Mouse (Mus musculus) neural tube, embryonic 14.5 days (tissue): ENCODE results near the gene Kctd5. TPM values are rescaled to one million over a fixed set of nuclear protein-coding genes. Genes with fewer than 3 reads are reported as not detected.

Experiments used
- ATAC-seq: fragments of 200-750 bp; cut with Nextera tagmentation; 2 replicates; pipeline ENCODE4 v1.8.0; 2017; ENCODE audit warnings: low read depth, mild to moderate bottlenecking, moderate TSS enrichment, moderate library complexity
- H3K27ac ChIP-seq: fragments of 300-500 bp; sonication (generic); 2 replicates; pipeline ENCODE4 v1.5.1; 2014; ENCODE audit warnings: low read depth, mild to moderate bottlenecking, control low read depth, low read length, moderate library complexity, mixed read lengths
- H3K27me3 ChIP-seq: fragments of 300-500 bp; sonication (generic); 2 replicates; pipeline ENCODE4 v1.6.1; 2014; ENCODE audit warnings: low read length; ENCODE audit not compliant: control insufficient read depth, insufficient read depth
- H3K36me3 ChIP-seq: fragments of 300-500 bp; sonication (generic); 2 replicates; pipeline ENCODE4 v1.6.1; 2014; ENCODE audit warnings: low read length, mixed read lengths; ENCODE audit not compliant: control insufficient read depth, insufficient read depth
- H3K4me1 ChIP-seq: fragments of 300-500 bp; sonication (generic); 2 replicates; pipeline ENCODE4 v1.6.1; 2014; ENCODE audit warnings: low read length; ENCODE audit not compliant: control insufficient read depth, insufficient read depth
- H3K4me2 ChIP-seq: fragments of 300-500 bp; sonication (generic); 2 replicates; pipeline ENCODE4 v1.6.1; 2014; ENCODE audit warnings: mild to moderate bottlenecking, low read depth, low read length, control low read depth
- H3K4me3 ChIP-seq: fragments of 300-500 bp; sonication (generic); 2 replicates; pipeline ENCODE4 v1.5.1; 2014; ENCODE audit warnings: low read depth, low read length, control low read depth, mixed read lengths
- H3K9ac ChIP-seq: fragments of 300-500 bp; sonication (generic); replicated peaks from 2 replicates; pipeline ENCODE4 v1.6.1; 2014; ENCODE audit warnings: low read depth, mild to moderate bottlenecking, control low read depth, low read length, mixed read lengths
- H3K9me3 ChIP-seq: fragments of 300-500 bp; sonication (generic); 2 replicates; pipeline ENCODE4 v1.6.1; 2016; ENCODE audit warnings: low read length; ENCODE audit not compliant: control insufficient read depth
- WGBS: fragments of 180-500 bp; shearing (Covaris S2); extraction: QIAGEN DNeasy Blood & Tissue Kit; methylation state at CpG from one replicate; pipeline ENCODE4 v1.1.7; 2014; 5-methylcytosine and 5-hydroxymethylcytosine counted together
- polyA plus RNA-seq: library from polyadenylated mRNA; unstranded; fragments of >200 nt; fragmentation: Nextera tagmentation; extraction: Ambion mirVana; gene quantifications from 2 replicates; pipeline ENCODE4 v1.2.1, GENCODE M21; 2014

The Kctd5 gene
- polyA plus RNA-seq, 1 experiment from 2014 or later = 70.3 TPM

DNA sequence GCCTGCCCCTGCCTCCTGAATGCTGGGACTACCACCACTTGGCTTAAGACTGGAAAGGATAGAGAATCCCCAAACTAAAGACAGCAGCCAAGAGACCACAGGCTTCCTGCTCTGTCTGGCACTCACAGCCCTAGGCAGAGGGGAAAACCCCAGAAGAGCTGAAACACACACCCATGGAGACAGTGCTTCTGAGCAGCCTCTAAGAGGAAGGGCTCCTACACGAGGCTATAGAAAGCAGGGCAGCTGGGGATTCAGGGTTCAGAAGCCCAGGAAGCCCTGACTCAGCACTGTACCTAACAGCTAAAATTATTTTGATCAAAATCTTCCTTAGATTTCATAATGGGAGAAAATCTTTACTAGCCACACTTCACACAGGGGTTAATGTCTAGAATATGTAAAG, 11.3 kb upstream of the Kctd5 start:
- WGBS = 56% methylated on average over 1 of the region's 1 CpGs
- Histone ChIP-seq H3K9me3 (no peaks in the 10 kb centered on the region), H3K27ac (no peak overlapping the region), H3K27me3 (no peaks in the 10 kb centered on the region), H3K4me2 (no peak overlapping the region), H3K36me3 (peaks cover 21% of the 10 kb centered on the region; the same call in 1 of the 2 replicates), H3K4me1 (no peaks in the 10 kb centered on the region), H3K4me3 (no peak overlapping the region), H3K9ac (no peak overlapping the region)
- ATAC-seq = no peak

DNA sequence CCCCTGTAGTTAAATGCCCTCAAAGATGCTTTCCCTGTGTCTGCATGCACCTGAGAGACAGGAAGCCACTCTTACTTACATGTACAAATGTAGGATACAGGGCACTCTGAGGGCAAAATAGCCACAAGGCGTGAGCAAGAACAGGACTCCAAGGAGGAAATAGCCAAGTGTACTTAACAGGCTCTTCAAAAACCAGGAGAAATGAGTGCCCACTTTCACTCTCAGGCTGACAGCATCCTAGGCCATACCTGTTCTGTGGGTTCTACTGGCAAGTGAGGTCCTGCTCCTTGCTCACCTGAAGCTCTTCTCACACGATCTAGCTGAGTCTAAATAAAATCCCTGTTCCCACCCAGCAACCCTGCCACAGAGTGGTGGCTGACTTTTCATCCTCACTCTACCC, 3.8 kb upstream of the Kctd5 start:
- H3K27me3 ChIP-seq = no peaks in the 10 kb centered on the region
- H3K9me3 ChIP-seq = no peaks in the 10 kb centered on the region
- H3K36me3 ChIP-seq = peaks cover 24% of the 10 kb centered on the region
- no peak overlapping the region for H3K4me3 ChIP-seq
- ATAC-seq = no peak
- 89% methylated on average over 2 of the region's 2 CpGs for WGBS
- no peak overlapping the region for H3K27ac ChIP-seq
- H3K9ac ChIP-seq = no peak overlapping the region
- no peak overlapping the region for H3K4me2 ChIP-seq
- peaks cover 6% of the 10 kb centered on the region for H3K4me1 ChIP-seq

DNA sequence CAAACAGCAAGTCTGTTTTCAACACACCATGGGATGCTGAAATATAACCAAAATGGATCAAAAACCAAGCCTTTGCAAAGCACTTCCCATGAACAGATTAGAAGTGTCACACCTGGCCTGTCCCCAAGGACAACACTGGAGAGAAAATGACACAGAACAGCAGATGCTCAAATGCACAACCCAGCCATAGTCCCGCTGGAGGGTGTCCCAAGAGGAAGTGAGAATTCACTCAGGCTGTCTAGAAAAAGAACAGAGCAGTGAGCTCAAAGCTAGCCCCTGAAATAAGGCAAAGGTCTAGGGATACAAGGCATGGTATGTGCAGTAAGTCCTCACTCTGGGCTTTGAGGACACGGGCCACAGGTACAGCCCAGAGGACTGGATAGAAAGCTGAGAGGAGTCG, 3.8 kb downstream of the Kctd5 start:
- 0 out of 2 replicates have a peak, but pooled peaks cover 4% of the 10 kb centered on the region for H3K36me3 ChIP-seq
- no peak for ATAC-seq
- no peak overlapping the region for H3K27ac ChIP-seq
- H3K27me3 ChIP-seq = no peaks in the 10 kb centered on the region
- no peak overlapping the region for H3K9ac ChIP-seq
- no peaks in the 10 kb centered on the region for H3K9me3 ChIP-seq
- peaks cover 12% of the 10 kb centered on the region for H3K4me1 ChIP-seq
- no peak overlapping the region for H3K4me3 ChIP-seq
- H3K4me2 ChIP-seq = no peak overlapping the region
- 96% methylated on average over 3 of the region's 3 CpGs for WGBS

DNA sequence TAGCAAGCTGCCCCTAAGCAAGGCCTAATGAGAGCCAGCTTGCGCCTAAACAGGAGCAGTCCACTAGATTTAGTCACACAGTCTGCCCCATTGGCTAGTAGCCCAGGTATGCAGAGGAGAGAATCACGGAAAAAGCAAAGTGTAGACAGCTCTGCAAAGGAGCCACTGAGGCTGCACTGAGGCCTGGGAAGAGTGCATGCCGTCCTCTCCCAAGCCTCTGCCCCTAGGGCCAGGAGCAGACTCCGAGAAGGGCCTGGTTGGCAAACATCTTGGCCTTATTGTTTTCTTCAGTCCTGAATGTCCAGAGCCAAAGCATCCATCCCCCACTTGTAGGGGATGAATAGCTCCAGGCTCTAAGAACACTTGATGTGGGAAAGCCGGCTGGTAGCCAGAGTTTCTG, 5.0 kb downstream of the Kctd5 start:
- no peak overlapping the region for H3K27ac ChIP-seq
- H3K27me3 ChIP-seq = no peaks in the 10 kb centered on the region
- ATAC-seq = no peak
- H3K9ac ChIP-seq = no peak overlapping the region
- H3K36me3 ChIP-seq = 0 out of 2 replicates have a peak, but pooled peaks cover 4% of the 10 kb centered on the region
- peaks cover 12% of the 10 kb centered on the region for H3K4me1 ChIP-seq
- H3K4me3 ChIP-seq = no peak overlapping the region
- H3K9me3 ChIP-seq = no peaks in the 10 kb centered on the region
- 91% methylated on average over 5 of the region's 5 CpGs for WGBS
- H3K4me2 ChIP-seq = no peak overlapping the region

DNA sequence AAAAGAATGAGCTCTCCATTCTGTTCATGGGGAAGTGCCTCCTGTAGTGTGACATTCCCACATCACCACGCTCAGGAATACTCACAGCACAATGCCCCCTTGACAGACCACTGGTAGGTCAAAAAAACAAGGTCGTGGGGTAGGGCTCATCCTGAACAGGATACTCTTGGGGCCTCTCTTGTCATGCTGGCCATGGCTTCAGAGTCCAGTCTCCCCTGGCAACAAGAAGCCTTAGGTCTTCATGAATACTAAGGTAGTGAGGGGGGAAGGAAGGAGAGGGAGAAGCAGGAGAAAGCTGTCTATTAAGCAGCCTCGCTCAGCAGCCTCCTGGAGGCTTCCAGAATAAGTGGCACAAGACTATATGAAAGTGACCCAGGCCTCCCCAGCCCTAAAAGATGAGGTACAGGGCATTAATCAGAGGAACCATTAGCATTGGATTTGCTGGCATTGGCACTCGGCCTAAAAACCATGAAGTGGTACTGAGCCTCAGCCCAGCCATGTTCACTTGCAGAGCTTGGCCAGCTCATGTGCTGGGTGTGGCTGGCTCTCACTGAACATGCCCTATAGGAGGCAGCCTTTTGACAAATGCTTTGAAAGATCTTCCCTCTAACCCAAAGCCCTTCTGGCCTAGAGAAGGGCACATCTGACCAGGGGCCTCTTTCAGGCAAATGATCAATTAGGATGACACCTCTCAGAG, 10.7 kb downstream of the Kctd5 start:
- Histone ChIP-seq H3K27me3 (no peaks in the 10 kb centered on the region), H3K4me2 (no peak overlapping the region), H3K36me3 (peaks cover 22% of the 10 kb centered on the region), H3K4me1 (no peaks in the 10 kb centered on the region), H3K9ac (no peak overlapping the region), H3K4me3 (no peak overlapping the region), H3K27ac (no peak overlapping the region), H3K9me3 (no peaks in the 10 kb centered on the region)
- ATAC-seq = no peak
- WGBS = 79% methylated on average over 4 of the region's 4 CpGs

DNA sequence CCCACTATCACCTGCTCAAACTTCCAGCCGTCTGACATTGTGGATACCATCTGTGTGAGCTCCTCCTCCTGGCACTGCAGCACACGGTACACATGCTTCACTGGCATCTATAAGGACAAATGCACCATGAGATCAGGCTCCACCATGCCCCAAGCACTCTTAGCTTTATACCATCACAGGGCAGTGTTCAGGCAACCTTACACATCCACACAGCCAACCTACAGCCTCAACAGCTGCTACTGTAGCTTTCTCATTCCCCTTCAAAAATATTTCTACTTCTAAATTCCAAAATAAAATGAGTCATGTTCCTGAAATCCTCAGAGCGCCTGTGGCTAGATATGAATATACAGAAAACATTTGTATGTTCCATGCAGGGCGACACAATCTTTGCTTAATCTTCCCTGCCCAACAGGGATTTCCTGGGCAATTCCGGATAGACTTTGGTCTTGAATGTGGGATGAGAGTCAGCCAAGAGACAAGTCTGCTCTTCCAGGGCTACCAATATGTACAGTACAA, 15.5 kb downstream of the Kctd5 start:
- 93% methylated on average over 5 of the region's 5 CpGs for WGBS
- H3K9me3 ChIP-seq = no peaks in the 10 kb centered on the region
- H3K27me3 ChIP-seq = no peaks in the 10 kb centered on the region
- H3K9ac ChIP-seq = no peak overlapping the region
- H3K4me2 ChIP-seq = no peak overlapping the region
- no peak overlapping the region for H3K27ac ChIP-seq
- no peak for ATAC-seq
- H3K4me1 ChIP-seq = no peaks in the 10 kb centered on the region
- no peak overlapping the region for H3K4me3 ChIP-seq
- peaks cover 55% of the 10 kb centered on the region for H3K36me3 ChIP-seq

DNA sequence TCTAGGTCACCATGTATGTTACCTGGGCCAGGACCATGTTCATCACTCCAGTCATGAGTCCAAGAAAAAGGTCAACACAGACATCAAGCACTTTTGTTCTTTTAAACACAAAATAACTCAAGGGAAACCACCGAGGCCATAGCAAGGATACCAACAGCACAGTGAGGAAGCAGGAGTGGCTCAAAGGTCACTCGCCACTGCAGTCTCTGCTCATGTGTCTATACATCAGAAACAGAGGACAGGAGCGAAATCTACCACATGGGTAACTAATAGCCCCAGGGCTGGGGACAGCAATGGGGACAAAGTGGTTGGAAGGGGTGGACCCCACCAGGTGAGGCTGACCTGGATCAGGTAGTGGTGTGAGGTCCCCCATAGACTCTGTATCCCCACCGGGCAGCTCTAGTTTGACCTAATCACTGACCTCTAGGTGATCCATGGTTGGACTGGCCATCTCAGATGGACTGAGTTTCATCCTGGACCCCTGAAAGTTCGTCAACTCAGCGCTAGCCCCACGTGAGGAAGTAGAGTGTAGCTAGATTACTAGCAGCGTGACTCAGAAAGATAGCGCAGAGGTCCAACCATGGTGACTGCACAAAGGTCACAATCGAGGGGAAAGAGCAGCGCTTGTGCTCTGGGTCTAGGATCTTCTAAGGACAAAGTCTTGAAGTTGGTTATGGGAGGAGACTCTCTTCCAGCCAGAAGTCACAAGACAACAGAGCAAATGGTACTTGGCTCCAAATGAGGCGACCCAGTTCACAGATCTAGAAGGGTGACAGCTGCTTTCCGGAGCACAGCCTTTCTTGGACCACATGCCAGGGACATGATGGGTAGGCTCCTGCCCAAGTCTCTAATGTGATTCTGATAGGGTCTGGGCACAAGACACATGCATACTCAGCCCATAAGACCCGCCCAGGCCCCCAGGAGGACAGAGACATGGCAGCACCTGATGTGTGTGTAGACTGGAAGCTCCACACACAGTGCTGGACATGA, 16.4 kb downstream of the Kctd5 start:
- H3K27ac ChIP-seq = no peak overlapping the region
- no peak overlapping the region for H3K4me2 ChIP-seq
- no peaks in the 10 kb centered on the region for H3K9me3 ChIP-seq
- no peaks in the 10 kb centered on the region for H3K27me3 ChIP-seq
- no peak overlapping the region for H3K4me3 ChIP-seq
- no peaks in the 10 kb centered on the region for H3K4me1 ChIP-seq
- 94% methylated on average over 14 of the region's 14 CpGs for WGBS
- peaks cover 58% of the 10 kb centered on the region for H3K36me3 ChIP-seq
- ATAC-seq = no peak
- H3K9ac ChIP-seq = no peak overlapping the region

DNA sequence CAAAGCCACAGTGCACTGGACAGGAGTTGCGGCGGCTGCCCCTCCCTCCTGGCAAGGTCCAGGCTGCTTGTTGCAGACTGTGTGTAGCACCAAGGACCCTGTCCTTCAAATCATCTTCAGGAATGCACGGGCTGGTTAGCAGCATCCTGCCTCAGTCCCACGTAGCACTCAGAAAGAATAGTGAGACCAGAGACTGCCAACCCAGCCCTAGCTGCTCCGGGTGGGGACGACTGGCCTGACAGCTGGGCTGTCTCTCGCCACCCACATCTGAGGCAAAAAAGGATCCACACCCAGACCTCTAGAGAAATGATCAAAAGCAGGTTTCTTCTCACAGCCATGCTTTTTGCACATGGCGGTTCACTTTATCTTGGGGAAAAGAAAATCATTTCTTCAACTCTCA, 24.3 kb downstream of the Kctd5 start:
- no peak for ATAC-seq
- H3K27me3 ChIP-seq = no peaks in the 10 kb centered on the region
- 94% methylated on average over 8 of the region's 8 CpGs for WGBS
- peaks cover 43% of the 10 kb centered on the region for H3K36me3 ChIP-seq
- no peak overlapping the region for H3K4me2 ChIP-seq
- H3K27ac ChIP-seq = no peak overlapping the region
- H3K4me3 ChIP-seq = no peak overlapping the region
- no peaks in the 10 kb centered on the region for H3K4me1 ChIP-seq
- H3K9me3 ChIP-seq = no peaks in the 10 kb centered on the region
- H3K9ac ChIP-seq = no peak overlapping the region

DNA sequence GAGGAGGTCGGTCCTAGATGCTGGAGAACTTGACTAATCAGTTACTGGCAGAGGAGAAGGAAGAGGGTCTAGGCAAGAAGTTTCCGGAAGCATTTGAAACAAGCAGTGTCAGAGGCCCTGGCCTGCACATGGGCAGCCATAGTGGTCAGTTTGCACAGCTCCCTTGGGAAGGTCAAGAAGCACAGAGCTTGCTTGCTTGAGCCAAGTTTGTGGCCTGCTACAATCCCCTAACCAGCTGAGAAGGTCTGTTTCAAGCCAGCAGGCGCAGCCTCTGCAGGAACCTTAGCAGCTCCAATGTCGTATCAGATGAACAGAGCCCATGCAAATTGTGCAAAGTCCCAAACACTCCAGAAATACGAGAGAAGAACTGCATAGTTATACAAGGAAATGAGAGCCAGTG, 25.2 kb downstream of the Kctd5 start:
- WGBS = 95% methylated on average over 5 of the region's 5 CpGs
- Histone ChIP-seq H3K36me3 (peaks cover 39% of the 10 kb centered on the region), H3K9me3 (no peaks in the 10 kb centered on the region), H3K4me2 (no peak overlapping the region), H3K4me3 (no peak overlapping the region), H3K4me1 (no peaks in the 10 kb centered on the region), H3K27me3 (no peaks in the 10 kb centered on the region), H3K27ac (no peak overlapping the region), H3K9ac (no peak overlapping the region)
- no peak for ATAC-seq
